Mouse (Mus musculus) myocyte (in vitro differentiated cells): ENCODE measurements at regions not wholly inside any gene's neighbourhood (a gene's known extent, or its start where the extent isn't known, plus 50 kb on each side); places are given as distances from the start of the nearest gene placed in this dataset.
"Not testable (repeated sequence)": the region's sequence is repeated elsewhere in the genome, so short reads cannot be mapped to it uniquely, and the experiment has no call there.

Source experiments
- CEBPB ChIP-seq: IDR thresholded peaks from 2 replicates; pipeline ENCODE4 v1.6.1; 2011; ENCODE audit warnings: mild to moderate bottlenecking, moderate library complexity; ENCODE audit not compliant: poor library complexity, insufficient read depth, severe bottlenecking
- E2F4 ChIP-seq: IDR thresholded peaks from one replicate; pipeline ENCODE4 v1.6.1; 2011; ENCODE audit warnings: mild to moderate bottlenecking, control low read depth, moderate library complexity; ENCODE audit not compliant: insufficient read depth
- MAX ChIP-seq: IDR thresholded peaks from one replicate; pipeline ENCODE4 v1.6.1; 2011; ENCODE audit warnings: low read depth, mild to moderate bottlenecking, control low read depth
- MYOG ChIP-seq, 3 experiments: IDR thresholded peaks; one replicate each; pipeline ENCODE4 v1.6.1; 2011; ENCODE audit warnings: control low read depth in 2 of 3, low read depth in 2 of 3, mild to moderate bottlenecking in 2 of 3; ENCODE audit not compliant: insufficient read length in 2 of 3, control insufficient read depth in 1 of 3, insufficient read depth in 1 of 3
- POLR2A ChIP-seq: IDR thresholded peaks from one replicate; pipeline ENCODE4 v1.6.1; 2011; ENCODE audit warnings: low read depth, mild to moderate bottlenecking, control low read depth, moderate library complexity; ENCODE audit not compliant: insufficient read length
- TCF12 ChIP-seq: IDR thresholded peaks from one replicate; pipeline ENCODE4 v1.6.1; 2011; ENCODE audit warnings: mild to moderate bottlenecking, control low read depth; ENCODE audit not compliant: poor library complexity, insufficient read depth, severe bottlenecking
- TCF3 ChIP-seq: IDR thresholded peaks from one replicate; pipeline ENCODE4 v1.6.1; 2011; ENCODE audit warnings: low read depth, control low read depth; ENCODE audit not compliant: insufficient read length
- USF1 ChIP-seq: IDR thresholded peaks from one replicate; pipeline ENCODE4 v1.6.1; 2011; ENCODE audit warnings: low read depth, mild to moderate bottlenecking, control low read depth, moderate library complexity

DNA sequence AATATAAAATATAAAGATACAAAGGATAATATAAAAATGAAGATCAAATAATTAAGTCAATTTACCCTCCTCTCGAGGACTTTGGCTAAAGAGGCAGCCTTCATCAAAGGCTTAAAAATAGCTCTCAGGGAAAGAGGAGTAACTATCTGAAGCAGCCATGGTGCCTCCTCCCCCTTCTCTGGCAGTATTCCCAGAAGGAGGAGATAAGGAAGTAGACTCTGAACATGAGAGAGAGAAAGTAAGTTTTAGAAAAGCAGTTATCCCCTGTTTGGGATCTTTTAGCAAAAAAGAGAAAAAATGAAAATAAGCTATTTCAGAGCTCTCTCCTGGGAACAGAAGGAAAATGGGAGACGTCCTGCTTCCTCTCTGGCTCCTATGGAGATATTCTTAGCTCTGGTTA lies 406.7 kb upstream of the Jmjd1c start:
- not testable (repeated sequence) for TF ChIP-seq E2F4; USF1; POLR2A; TCF12; TCF3; CEBPB; MAX; MYOG (IDR thresholded peaks at IDR 0.05; ENCODE audit: control insufficient read depth in 1 of 3, insufficient read depth in 1 of 3, insufficient read length in 2 of 3, low read depth in 2 of 3)
